Mouse (Mus musculus): ENCODE measurements at regions not wholly inside any gene's neighbourhood (a gene's known extent, or its start where the extent isn't known, plus 50 kb on each side); places are given as distances from the start of the nearest gene placed in this dataset.
"Not testable (repeated sequence)": the region's sequence is repeated elsewhere in the genome, so short reads cannot be mapped to it uniquely, and the experiment has no call there.

GRCm38 (mm10) chr19:51355701-51356100 lies 677.3 kb upstream of the Sorcs1 start:
- no peak overlapping the region for H3K4me2 ChIP-seq
- no peaks in the 10 kb centered on the region for H3K9me3 ChIP-seq
- ATAC-seq (ENCODE audit: low FRiP score), result no peak
- H3K4me1 ChIP-seq (replicated peaks), result no peaks in the 10 kb centered on the region
- H3K4me3 ChIP-seq, result no peak overlapping the region
- H3K27ac ChIP-seq, result no peak overlapping the region
- H3K9ac ChIP-seq, result no peak overlapping the region
- H3K36me3 ChIP-seq, result no peaks in the 10 kb centered on the region
- H3K27me3 ChIP-seq, result no peaks in the 10 kb centered on the region
- WGBS, result 50% methylated on average over 1 of the region's 1 CpGs

GRCm38 (mm10) chr19:51340491-51340890 lies 662.0 kb upstream of the Sorcs1 start:
- Histone ChIP-seq H3K9ac (no peak overlapping the region), H3K4me1 (replicated peaks) (no peaks in the 10 kb centered on the region), H3K27ac (no peak overlapping the region), H3K4me2 (no peak overlapping the region), H3K27me3 (no peaks in the 10 kb centered on the region), H3K9me3 (no peaks in the 10 kb centered on the region), H3K4me3 (no peak overlapping the region), H3K36me3 (no peaks in the 10 kb centered on the region)
- 91% methylated on average over 2 of the region's 2 CpGs for WGBS
- ATAC-seq (ENCODE audit: low FRiP score), result no peak

- Histone ChIP-seq H3K9ac (no peak overlapping the region), H3K4me1 (replicated peaks) (no peaks in the 10 kb centered on the region), H3K4me3 (no peak overlapping the region), H3K4me2 (no peak overlapping the region), H3K9me3 (no peaks in the 10 kb centered on the region), H3K27me3 (no peaks in the 10 kb centered on the region), H3K27ac (no peak overlapping the region), H3K36me3 (no peaks in the 10 kb centered on the region)
- 72% methylated on average over 2 of the region's 2 CpGs for WGBS
- no peak for ATAC-seq (ENCODE audit: low FRiP score)
Measured at GRCm38 (mm10) chr19:51330010-51330409, 651.6 kb upstream of the Sorcs1 start.

GRCm38 (mm10) chr19:51303708-51304107 lies 625.3 kb upstream of the Sorcs1 start:
- Histone ChIP-seq H3K36me3 (no peaks in the 10 kb centered on the region), H3K4me3 (no peak overlapping the region), H3K27me3 (no peaks in the 10 kb centered on the region), H3K4me1 (replicated peaks) (no peaks in the 10 kb centered on the region), H3K9me3 (no peaks in the 10 kb centered on the region), H3K9ac (no peak overlapping the region), H3K4me2 (no peak overlapping the region), H3K27ac (no peak overlapping the region)
- 82% methylated on average over 3 of the region's 3 CpGs for WGBS
- ATAC-seq (ENCODE audit: low FRiP score), result no peak

GRCm38 (mm10) chr19:51296631-51297030 lies 618.2 kb upstream of the Sorcs1 start:
- not testable (repeated sequence) for H3K4me1 ChIP-seq (replicated peaks); ATAC-seq (ENCODE audit: low FRiP score); H3K9ac ChIP-seq; H3K4me2 ChIP-seq; H3K27me3 ChIP-seq; H3K27ac ChIP-seq; H3K36me3 ChIP-seq; H3K4me3 ChIP-seq; H3K9me3 ChIP-seq
- 95% methylated on average over 4 of the region's 4 CpGs for WGBS

- Histone ChIP-seq H3K36me3 (no peaks in the 10 kb centered on the region), H3K9ac (peak overlapping the region; percentile 9; the same call in 1 of the 2 replicates), H3K27me3 (no peaks in the 10 kb centered on the region), H3K4me3 (no peak overlapping the region), H3K4me1 (replicated peaks) (0 out of 2 replicates have a peak, but pooled peaks cover 7% of the 10 kb centered on the region), H3K9me3 (no peaks in the 10 kb centered on the region), H3K4me2 (no peak overlapping the region), H3K27ac (peak overlapping the region; percentile 20; the same call in 1 of the 2 replicates)
- no peak for ATAC-seq (ENCODE audit: low FRiP score)
- WGBS, result 27% methylated on average over 4 of the region's 4 CpGs
Measured at GRCm38 (mm10) chr19:51268978-51269556, 590.6 kb upstream of the Sorcs1 start.

- Histone ChIP-seq H3K27me3 (no peaks in the 10 kb centered on the region), H3K4me3 (no peak overlapping the region), H3K4me1 (replicated peaks) (no peaks in the 10 kb centered on the region), H3K27ac (no peak overlapping the region), H3K36me3 (no peaks in the 10 kb centered on the region), H3K9me3 (no peaks in the 10 kb centered on the region), H3K4me2 (no peak overlapping the region), H3K9ac (no peak overlapping the region)
- WGBS, result 72% methylated on average over 2 of the region's 2 CpGs
- no peak for ATAC-seq (ENCODE audit: low FRiP score)
Measured at GRCm38 (mm10) chr19:51240295-51240864, 561.9 kb upstream of the Sorcs1 start.

GRCm38 (mm10) chr19:51238181-51238523 lies 559.7 kb upstream of the Sorcs1 start:
- Histone ChIP-seq H3K4me3 (no peak overlapping the region), H3K9me3 (no peaks in the 10 kb centered on the region), H3K27ac (no peak overlapping the region), H3K4me2 (no peak overlapping the region), H3K9ac (no peak overlapping the region), H3K36me3 (no peaks in the 10 kb centered on the region), H3K4me1 (replicated peaks) (no peaks in the 10 kb centered on the region), H3K27me3 (no peaks in the 10 kb centered on the region)
- no peak for ATAC-seq (ENCODE audit: low FRiP score)

GRCm38 (mm10) chr19:51237509-51238180 lies 559.2 kb upstream of the Sorcs1 start:
- no peaks in the 10 kb centered on the region for H3K36me3 ChIP-seq
- no peak overlapping the region for H3K4me2 ChIP-seq
- H3K9ac ChIP-seq, result no peak overlapping the region
- no peaks in the 10 kb centered on the region for H3K27me3 ChIP-seq
- WGBS, result 97% methylated on average over 1 of the region's 1 CpGs
- H3K9me3 ChIP-seq, result no peaks in the 10 kb centered on the region
- no peak for ATAC-seq (ENCODE audit: low FRiP score)
- H3K27ac ChIP-seq, result no peak overlapping the region
- no peaks in the 10 kb centered on the region for H3K4me1 ChIP-seq (replicated peaks)
- H3K4me3 ChIP-seq, result no peak overlapping the region

- no peak for ATAC-seq (ENCODE audit: low FRiP score)
- 11% methylated on average over 2 of the region's 2 CpGs for WGBS
- Histone ChIP-seq H3K4me3 (no peak overlapping the region), H3K4me2 (no peak overlapping the region), H3K27ac (no peak overlapping the region), H3K9me3 (no peaks in the 10 kb centered on the region), H3K36me3 (no peaks in the 10 kb centered on the region), H3K9ac (no peak overlapping the region), H3K27me3 (no peaks in the 10 kb centered on the region), H3K4me1 (replicated peaks) (no peaks in the 10 kb centered on the region)
Measured at GRCm38 (mm10) chr19:51232525-51232924, 554.1 kb upstream of the Sorcs1 start.

GRCm38 (mm10) chr19:51226932-51227331 lies 548.5 kb upstream of the Sorcs1 start:
- 49% methylated on average over 1 of the region's 1 CpGs for WGBS
- no peak overlapping the region for H3K4me3 ChIP-seq

GRCm38 (mm10) chr19:51201391-51201790 lies 522.9 kb upstream of the Sorcs1 start:
- Histone ChIP-seq H3K36me3 (no peaks in the 10 kb centered on the region), H3K4me2 (no peak overlapping the region), H3K9me3 (no peaks in the 10 kb centered on the region), H3K27me3 (no peaks in the 10 kb centered on the region), H3K4me3 (no peak overlapping the region), H3K9ac (no peak overlapping the region), H3K4me1 (replicated peaks) (no peaks in the 10 kb centered on the region), H3K27ac (no peak overlapping the region)
- no peak for ATAC-seq (ENCODE audit: low FRiP score)

More at GRCm38 (mm10) chr19:51226932-51227331, 548.5 kb upstream of the Sorcs1 start:
- H3K4me2 ChIP-seq, result no peak overlapping the region
- H3K4me1 ChIP-seq (replicated peaks), result no peaks in the 10 kb centered on the region
- H3K27me3 ChIP-seq, result no peaks in the 10 kb centered on the region
- ATAC-seq (ENCODE audit: low FRiP score), result no peak
- no peak overlapping the region for H3K9ac ChIP-seq
- no peaks in the 10 kb centered on the region for H3K36me3 ChIP-seq
- H3K9me3 ChIP-seq, result no peaks in the 10 kb centered on the region
- no peak overlapping the region for H3K27ac ChIP-seq
